Mouse (Mus musculus) heart, embryonic 11.5 days (tissue): ENCODE results near the gene Sorcs3. TPM values are rescaled to one million over a fixed set of nuclear protein-coding genes. Genes with fewer than 3 reads are reported as not detected.

Experiments
- ATAC-seq: fragments of 200-750 bp; cut with Nextera tagmentation; replicated peaks from 2 replicates; pipeline ENCODE4 v1.8.0; 2017; ENCODE audit warnings: moderate library complexity; ENCODE audit not compliant: insufficient number of reproducible peaks, low FRiP score, low TSS enrichment
- H3K27ac ChIP-seq: fragments of 300-500 bp; sonication (generic); 2 replicates; pipeline ENCODE4 v1.5.1; 2014; ENCODE audit warnings: mild to moderate bottlenecking, low read depth, low read length
- H3K27me3 ChIP-seq: fragments of 300-500 bp; sonication (generic); 2 replicates; pipeline ENCODE4 v1.6.1; 2014; ENCODE audit warnings: mild to moderate bottlenecking, low read length, mixed read lengths; ENCODE audit not compliant: control insufficient read depth, insufficient read depth
- H3K36me3 ChIP-seq: fragments of 300-500 bp; sonication (generic); 2 replicates; pipeline ENCODE4 v1.6.1; 2014; ENCODE audit warnings: mild to moderate bottlenecking, low read length, moderate library complexity, mixed read lengths; ENCODE audit not compliant: control insufficient read depth, insufficient read depth
- H3K4me1 ChIP-seq: fragments of 300-500 bp; sonication (generic); 2 replicates; pipeline ENCODE4 v1.6.1; 2014; ENCODE audit warnings: low read length; ENCODE audit not compliant: control insufficient read depth, insufficient read depth
- H3K4me2 ChIP-seq: fragments of 300-500 bp; sonication (generic); 2 replicates; pipeline ENCODE4 v1.6.1; 2014; ENCODE audit warnings: mild to moderate bottlenecking, moderate library complexity
- H3K4me3 ChIP-seq: fragments of 300-500 bp; sonication (generic); 2 replicates; pipeline ENCODE4 v1.5.1; 2014; ENCODE audit warnings: low read depth, low read length
- H3K9ac ChIP-seq: fragments of 300-500 bp; sonication (generic); 2 replicates; pipeline ENCODE4 v1.6.1; 2014; ENCODE audit warnings: mild to moderate bottlenecking, low read depth, low read length, moderate library complexity
- H3K9me3 ChIP-seq: fragments of 300-500 bp; sonication (generic); replicated peaks from 2 replicates; pipeline ENCODE4 v1.6.1; 2016; ENCODE audit warnings: low read length; ENCODE audit not compliant: control insufficient read depth
- whole genome bisulfite sequencing: fragments of 180-500 bp; shearing (Covaris S2); extraction: QIAGEN DNeasy Blood & Tissue Kit; methylation state at CpG from one replicate; pipeline ENCODE4 v1.1.7; 2014; ENCODE audit not compliant: insufficient replicate concordance; 5-methylcytosine and 5-hydroxymethylcytosine counted together
- polyA plus RNA-seq: library from polyadenylated mRNA; unstranded; fragments of >200 nt; fragmentation: Nextera tagmentation; extraction: Ambion mirVana; gene quantifications from 2 replicates; pipeline ENCODE4 v1.2.1, GENCODE M21; 2014

Gene Sorcs3
- polyA plus RNA-seq, 1 experiment from 2014 or later = 0.44 TPM

DNA sequence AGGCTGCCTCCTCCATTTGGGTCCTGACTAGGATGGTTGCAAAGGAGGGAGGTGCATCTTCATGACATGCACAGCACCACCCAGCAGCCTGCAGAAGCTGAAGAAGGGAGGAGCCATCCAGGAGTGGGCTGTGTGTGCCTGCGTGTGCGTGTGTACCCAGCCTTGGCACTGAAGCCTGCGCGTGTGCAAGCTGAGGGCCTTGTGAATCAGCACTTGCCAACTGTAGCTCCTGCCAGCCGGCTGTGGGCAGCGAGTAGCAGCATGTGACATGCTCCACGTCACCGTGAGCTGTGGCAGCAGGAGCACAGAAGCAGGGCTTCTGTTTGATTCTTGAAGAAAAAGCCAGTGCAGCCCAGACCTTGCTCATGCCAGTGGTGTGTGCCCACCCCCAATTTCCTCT is 54.8 kb downstream of the Sorcs3 start:
- Histone ChIP-seq H3K9me3 (no peaks in the 10 kb centered on the region), H3K27ac (no peak overlapping the region), H3K4me3 (no peak overlapping the region), H3K36me3 (no peaks in the 10 kb centered on the region), H3K27me3 (no peaks in the 10 kb centered on the region), H3K4me1 (no peaks in the 10 kb centered on the region), H3K9ac (no peak overlapping the region), H3K4me2 (no peak overlapping the region)
- ATAC-seq = no peak
- 85% methylated on average over 8 of the region's 8 CpGs for WGBS

- no peak overlapping the region for H3K27ac ChIP-seq
- no peaks in the 10 kb centered on the region for H3K36me3 ChIP-seq
- ATAC-seq = no peak
- no peaks in the 10 kb centered on the region for H3K9me3 ChIP-seq
- 68% methylated on average over 5 of the region's 5 CpGs for WGBS
- H3K4me1 ChIP-seq = no peaks in the 10 kb centered on the region
- no peak overlapping the region for H3K4me3 ChIP-seq
- no peak overlapping the region for H3K4me2 ChIP-seq
- no peaks in the 10 kb centered on the region for H3K27me3 ChIP-seq
- H3K9ac ChIP-seq = no peak overlapping the region
These were observed 57.9 kb downstream of the Sorcs3 start for GRCm38 (mm10) chr19:48263750-48264149.

- H3K9ac ChIP-seq = no peak overlapping the region
- WGBS = 63% methylated on average over 8 of the region's 8 CpGs
These were observed 74.4 kb downstream of the Sorcs3 start for GRCm38 (mm10) chr19:48280273-48280672.

DNA sequence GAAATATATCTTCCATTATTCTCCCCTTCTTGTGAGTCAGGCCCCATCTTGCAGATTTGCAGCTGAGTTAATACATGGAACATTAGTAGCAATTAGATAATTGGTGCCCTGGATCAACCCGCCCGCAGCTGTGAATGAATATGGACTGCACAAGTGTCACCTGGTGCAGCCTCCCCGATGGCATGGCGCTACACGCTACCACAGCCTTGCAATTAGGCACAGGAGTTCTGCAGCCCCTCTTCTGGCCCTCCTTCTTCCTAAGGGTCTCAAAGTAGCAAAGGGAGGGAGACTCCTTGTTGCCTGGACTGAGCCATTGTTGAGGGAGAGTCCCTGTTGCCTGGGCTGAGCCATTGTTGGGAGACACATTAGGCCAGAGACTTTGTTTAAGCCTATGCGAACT is 76.4 kb downstream of the Sorcs3 start:
- no peak for ATAC-seq
- WGBS = 93% methylated on average over 6 of the region's 6 CpGs
- Histone ChIP-seq H3K4me2 (no peak overlapping the region), H3K4me3 (no peak overlapping the region), H3K9ac (no peak overlapping the region), H3K27me3 (no peaks in the 10 kb centered on the region), H3K36me3 (no peaks in the 10 kb centered on the region), H3K9me3 (no peaks in the 10 kb centered on the region), H3K27ac (no peak overlapping the region), H3K4me1 (no peaks in the 10 kb centered on the region)

More at GRCm38 (mm10) chr19:48280273-48280672, 74.4 kb downstream of the Sorcs3 start:
- H3K27me3 ChIP-seq = no peaks in the 10 kb centered on the region
- H3K4me3 ChIP-seq = no peak overlapping the region
- H3K4me1 ChIP-seq = no peaks in the 10 kb centered on the region
- no peak overlapping the region for H3K4me2 ChIP-seq
- H3K36me3 ChIP-seq = no peaks in the 10 kb centered on the region
- no peak overlapping the region for H3K27ac ChIP-seq
- H3K9me3 ChIP-seq = no peaks in the 10 kb centered on the region
- no peak for ATAC-seq

GRCm38 (mm10) chr19:48283217-48283616 is 77.4 kb downstream of the Sorcs3 start:
- ATAC-seq = no peak
- 48% methylated on average over 4 of the region's 4 CpGs for WGBS

GRCm38 (mm10) chr19:48285602-48286225 is 79.9 kb downstream of the Sorcs3 start:
- H3K27ac ChIP-seq = no peak overlapping the region
- H3K9ac ChIP-seq = no peak overlapping the region
- 74% methylated on average over 10 of the region's 10 CpGs for WGBS
- no peaks in the 10 kb centered on the region for H3K27me3 ChIP-seq
- no peak overlapping the region for H3K4me3 ChIP-seq
- no peaks in the 10 kb centered on the region for H3K4me1 ChIP-seq
- H3K36me3 ChIP-seq = no peaks in the 10 kb centered on the region
- no peak overlapping the region for H3K4me2 ChIP-seq
- ATAC-seq = no peak
- no peaks in the 10 kb centered on the region for H3K9me3 ChIP-seq

More at GRCm38 (mm10) chr19:48283217-48283616, 77.4 kb downstream of the Sorcs3 start:
- H3K36me3 ChIP-seq = no peaks in the 10 kb centered on the region
- no peaks in the 10 kb centered on the region for H3K9me3 ChIP-seq
- H3K4me2 ChIP-seq = no peak overlapping the region
- no peaks in the 10 kb centered on the region for H3K4me1 ChIP-seq
- no peak overlapping the region for H3K9ac ChIP-seq
- no peaks in the 10 kb centered on the region for H3K27me3 ChIP-seq
- no peak overlapping the region for H3K27ac ChIP-seq
- H3K4me3 ChIP-seq = no peak overlapping the region

- H3K4me2 ChIP-seq = no peak overlapping the region
- WGBS = 86% methylated on average over 2 of the region's 2 CpGs
- no peaks in the 10 kb centered on the region for H3K4me1 ChIP-seq
- ATAC-seq = no peak
- H3K36me3 ChIP-seq = no peaks in the 10 kb centered on the region
- no peaks in the 10 kb centered on the region for H3K27me3 ChIP-seq
- H3K9me3 ChIP-seq = no peaks in the 10 kb centered on the region
- H3K27ac ChIP-seq = no peak overlapping the region
- H3K9ac ChIP-seq = no peak overlapping the region
- no peak overlapping the region for H3K4me3 ChIP-seq
These were observed 88.4 kb downstream of the Sorcs3 start for GRCm38 (mm10) chr19:48294251-48294650.

GRCm38 (mm10) chr19:48298384-48298783 is 92.6 kb downstream of the Sorcs3 start:
- 80% methylated on average over 2 of the region's 2 CpGs for WGBS
- Histone ChIP-seq H3K27me3 (no peaks in the 10 kb centered on the region), H3K9ac (no peak overlapping the region), H3K27ac (no peak overlapping the region), H3K9me3 (no peaks in the 10 kb centered on the region), H3K4me3 (no peak overlapping the region), H3K4me1 (no peaks in the 10 kb centered on the region), H3K36me3 (no peaks in the 10 kb centered on the region), H3K4me2 (no peak overlapping the region)
- ATAC-seq = no peak
